Mouse (Mus musculus): ENCODE data around the gene Tlr2.

DNA sequence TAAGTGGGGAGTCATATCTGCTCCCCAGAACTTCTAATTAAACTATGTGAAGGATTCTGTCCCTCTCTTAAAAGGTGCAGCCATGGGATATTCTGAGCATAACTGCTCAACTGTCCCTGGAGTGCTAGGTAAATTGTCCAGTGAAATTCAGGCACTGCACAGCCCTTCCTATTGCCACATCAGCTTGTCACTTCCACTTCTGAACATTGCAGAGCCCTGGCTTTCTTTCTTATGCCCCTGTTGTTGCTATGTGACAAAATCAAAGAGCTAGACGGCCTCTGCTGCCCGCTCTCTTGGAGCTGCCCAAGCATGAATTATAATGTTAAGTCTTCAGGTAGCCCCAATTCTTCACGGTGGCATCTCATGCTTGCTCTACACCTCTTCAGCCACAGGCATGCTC, 17.5 kb upstream of the Tlr2 start:
- TF ChIP-seq CTCF (IDR thresholded peaks at IDR 0.05; ENCODE audit: control insufficient read depth, insufficient read depth, low read length): no peak
- no peak for TF ChIP-seq POLR2A (IDR thresholded peaks at IDR 0.05; ENCODE audit: borderline replicate concordance, control insufficient read depth, low read depth, low read length)

All from bone marrow, adult 2 months (tissue).